Mouse (Mus musculus): ENCODE data around the gene Gal3st4. TPM values are rescaled to one million over a fixed set of nuclear protein-coding genes. Genes with fewer than 3 reads are reported as not detected.

Gene Gal3st4
- polyA plus RNA-seq, 1 experiment from 2014 or later = not detected

GRCm38 (mm10) chr5:138264207-138264578, 8.4 kb downstream of the Gal3st4 start:
- Histone ChIP-seq H3K9me3 (ENCODE audit: low read length) (no peaks in the 10 kb centered on the region), H3K36me3 (replicated peaks; ENCODE audit: insufficient read depth, low read length) (peaks cover 24% of the 10 kb centered on the region), H3K27ac (ENCODE audit: low read depth) (peak overlapping the region; percentile 87), H3K27me3 (ENCODE audit: insufficient read depth, low read length) (no peaks in the 10 kb centered on the region), H3K9ac (replicated peaks) (peak overlapping the region; percentile 97), H3K4me1 (ENCODE audit: insufficient read depth) (peaks cover 37% of the 10 kb centered on the region), H3K4me3 (ENCODE audit: low read depth, low read length) (peak overlapping the region; percentile 96), H3K4me2 (ENCODE audit: low read depth, low read length) (peak overlapping the region; percentile 94)
- ATAC-seq (no peak), DNase-seq (no peak)
- WGBS (ENCODE audit: insufficient replicate concordance) = 4% methylated on average over 6 of the region's 6 CpGs
- TF ChIP-seq CTCF (IDR thresholded peaks at IDR 0.05; ENCODE audit: low read depth) = no peak
- TF ChIP-seq EP300 (IDR thresholded peaks at IDR 0.05; ENCODE audit: low read depth) = no peak

GRCm38 (mm10) chr5:138263260-138264206, 9.1 kb downstream of the Gal3st4 start, which contains the start of gene BC037034:
Gene BC037034, minus strand, starts transcription at chr5:138264033.
- peak; percentile 90 for ATAC-seq
- Histone ChIP-seq H3K36me3 (replicated peaks; ENCODE audit: insufficient read depth, low read length) (peaks cover 30% of the 10 kb centered on the region), H3K27ac (ENCODE audit: low read depth) (peak within 1 kb of the TSS; percentile 87), H3K4me2 (ENCODE audit: low read depth, low read length) (peak within 1 kb of the TSS; percentile 94), H3K4me1 (ENCODE audit: insufficient read depth) (peaks cover 37% of the 10 kb centered on the region), H3K9ac (replicated peaks) (peak within 1 kb of the TSS; percentile 97), H3K9me3 (ENCODE audit: low read length) (no peaks in the 10 kb centered on the region), H3K27me3 (ENCODE audit: insufficient read depth, low read length) (no peaks in the 10 kb centered on the region), H3K4me3 (ENCODE audit: low read depth, low read length) (peak within 1 kb of the TSS; percentile 96)
- DNase-seq = peak; percentile 94
- under 1% methylated on average over 54 of the region's 71 CpGs for WGBS (ENCODE audit: insufficient replicate concordance)
- TF ChIP-seq EP300 (IDR thresholded peaks at IDR 0.05; ENCODE audit: low read depth) = no peak
- TF ChIP-seq CTCF (IDR thresholded peaks at IDR 0.05; ENCODE audit: low read depth) = 0 out of 2 replicates have a peak, but pooled peaks have one; percentile 6

GRCm38 (mm10) chr5:138262582-138263240, 9.9 kb downstream of the Gal3st4 start:
- peak overlapping the region; percentile 96 for H3K4me3 ChIP-seq (ENCODE audit: low read depth, low read length)
- H3K9me3 ChIP-seq (ENCODE audit: low read length) = no peaks in the 10 kb centered on the region
- peaks cover 37% of the 10 kb centered on the region for H3K4me1 ChIP-seq (ENCODE audit: insufficient read depth)
- peaks cover 33% of the 10 kb centered on the region for H3K36me3 ChIP-seq (replicated peaks; ENCODE audit: insufficient read depth, low read length)
- peak overlapping the region; percentile 97 for H3K9ac ChIP-seq (replicated peaks)
- H3K27ac ChIP-seq (ENCODE audit: low read depth) = peak overlapping the region; percentile 87
- DNase-seq (no peak), ATAC-seq (no peak)
- no peaks in the 10 kb centered on the region for H3K27me3 ChIP-seq (ENCODE audit: insufficient read depth, low read length)
- 0 out of 2 replicates have a peak, but pooled peaks have one; percentile 15 for TF ChIP-seq CTCF (IDR thresholded peaks at IDR 0.05; ENCODE audit: low read depth)
- no peak for TF ChIP-seq EP300 (IDR thresholded peaks at IDR 0.05; ENCODE audit: low read depth)
- H3K4me2 ChIP-seq (ENCODE audit: low read depth, low read length) = peak overlapping the region; percentile 94
- WGBS (ENCODE audit: insufficient replicate concordance) = 41% methylated on average over 18 of the region's 18 CpGs

- Histone ChIP-seq H3K4me1 (ENCODE audit: insufficient read depth) (peaks cover 43% of the 10 kb centered on the region), H3K4me2 (ENCODE audit: low read depth, low read length) (peak overlapping the region; percentile 94), H3K4me3 (ENCODE audit: low read depth, low read length) (peak overlapping the region; percentile 96), H3K36me3 (replicated peaks; ENCODE audit: insufficient read depth, low read length) (peaks cover 36% of the 10 kb centered on the region), H3K27ac (ENCODE audit: low read depth) (peak overlapping the region; percentile 87), H3K9me3 (ENCODE audit: low read length) (no peaks in the 10 kb centered on the region), H3K27me3 (ENCODE audit: insufficient read depth, low read length) (no peaks in the 10 kb centered on the region), H3K9ac (replicated peaks) (peak overlapping the region; percentile 97)
- TF ChIP-seq CTCF (IDR thresholded peaks at IDR 0.05; ENCODE audit: low read depth) (no peak), EP300 (IDR thresholded peaks at IDR 0.05; ENCODE audit: low read depth) (no peak)
- DNase-seq (no peak), ATAC-seq (no peak)
- 44% methylated on average over 4 of the region's 4 CpGs for WGBS (ENCODE audit: insufficient replicate concordance)
Observed at GRCm38 (mm10) chr5:138262001-138262400, 10.6 kb downstream of the Gal3st4 start.

- H3K4me1 ChIP-seq (ENCODE audit: insufficient read depth) = peaks cover 53% of the 10 kb centered on the region
- H3K4me2 ChIP-seq (ENCODE audit: low read depth, low read length) = peak overlapping the region; percentile 94
- TF ChIP-seq CTCF (IDR thresholded peaks at IDR 0.05; ENCODE audit: low read depth) = no peak
- TF ChIP-seq EP300 (IDR thresholded peaks at IDR 0.05; ENCODE audit: low read depth) = peak; percentile 81
Observed at GRCm38 (mm10) chr5:138260834-138261233, 11.8 kb downstream of the Gal3st4 start.

GRCm38 (mm10) chr5:138260051-138260450, 12.6 kb downstream of the Gal3st4 start:
- TF ChIP-seq CTCF (IDR thresholded peaks at IDR 0.05; ENCODE audit: low read depth) (no peak), EP300 (IDR thresholded peaks at IDR 0.05; ENCODE audit: low read depth) (no peak)
- Histone ChIP-seq H3K4me1 (ENCODE audit: insufficient read depth) (peaks cover 50% of the 10 kb centered on the region), H3K36me3 (replicated peaks; ENCODE audit: insufficient read depth, low read length) (peaks cover 33% of the 10 kb centered on the region), H3K9ac (replicated peaks) (no peak overlapping the region), H3K4me2 (ENCODE audit: low read depth, low read length) (peak overlapping the region; percentile 94), H3K27ac (ENCODE audit: low read depth) (no peak overlapping the region), H3K4me3 (ENCODE audit: low read depth, low read length) (no peak overlapping the region; the same call in 1 of the 2 replicates), H3K9me3 (ENCODE audit: low read length) (no peaks in the 10 kb centered on the region), H3K27me3 (ENCODE audit: insufficient read depth, low read length) (no peaks in the 10 kb centered on the region)
- DNase-seq (no peak), ATAC-seq (no peak)
- 48% methylated on average over 10 of the region's 10 CpGs for WGBS (ENCODE audit: insufficient replicate concordance)

More at GRCm38 (mm10) chr5:138260834-138261233, 11.8 kb downstream of the Gal3st4 start:
- no peak for DNase-seq
- H3K9me3 ChIP-seq (ENCODE audit: low read length) = no peaks in the 10 kb centered on the region
- H3K27me3 ChIP-seq (ENCODE audit: insufficient read depth, low read length) = no peaks in the 10 kb centered on the region
- no peak overlapping the region for H3K4me3 ChIP-seq (ENCODE audit: low read depth, low read length)
- no peak for ATAC-seq
- H3K9ac ChIP-seq (replicated peaks) = no peak overlapping the region
- 53% methylated on average over 11 of the region's 11 CpGs for WGBS (ENCODE audit: insufficient replicate concordance)
- H3K27ac ChIP-seq (ENCODE audit: low read depth) = peak overlapping the region; percentile 87; the same call in 1 of the 2 replicates
- H3K36me3 ChIP-seq (replicated peaks; ENCODE audit: insufficient read depth, low read length) = peaks cover 36% of the 10 kb centered on the region
